Mouse (Mus musculus): ENCODE data around the gene Kpna6. TPM values are rescaled to one million over a fixed set of nuclear protein-coding genes. Genes with fewer than 3 reads are reported as not detected.

Kpna6 gene
- polyA plus RNA-seq, 1 experiment: 143 TPM

GRCm38 (mm10) chr4:129600233-129601158, 72.1 kb downstream of the Kpna6 start, which contains the start of the genes Eif3i and Tmem234:
Gene Eif3i (minus strand): TSS chr4:129600648.
Gene Tmem234 (plus strand): TSS chr4:129600668.
- peak within 1 kb of the TSS; percentile 75 for H3K27ac ChIP-seq (ENCODE audit: control insufficient read depth, insufficient read depth, low read depth, low read length)
- peak within 1 kb of the TSS; percentile 99 for H3K4me3 ChIP-seq (ENCODE audit: control insufficient read depth, low read depth, low read length)
- H3K36me3 ChIP-seq (ENCODE audit: control insufficient read depth, insufficient read depth, low read length): no peaks in the 10 kb centered on the region; the same call in 1 of the 2 replicates
- TF ChIP-seq POLR2A (IDR thresholded peaks at IDR 0.05; ENCODE audit: control insufficient read depth, low read depth, low read length): peak; percentile 83
- TF ChIP-seq CTCF (IDR thresholded peaks at IDR 0.05; ENCODE audit: control insufficient read depth, insufficient read depth, insufficient replicate concordance, low read depth, low read length): no peak
- no peaks in the 10 kb centered on the region for H3K27me3 ChIP-seq (ENCODE audit: control insufficient read depth, insufficient read depth, low read length)
- peaks cover 4% of the 10 kb centered on the region; the same call in 1 of the 2 replicates for H3K4me1 ChIP-seq (ENCODE audit: control insufficient read depth, insufficient read depth, low read length)

Other genes starting within 250 kb of the Kpna6 start
- 1.0 and 1.3 TPM in 2 replicates for gene Zbtb8b, start 231.9 kb downstream of the Kpna6 start, polyA plus RNA-seq (2012; rRNA removed)
- gene Bsdc1, start 211.2 kb downstream of the Kpna6 start, polyA plus RNA-seq (2012; rRNA removed): 35.5 and 38.2 TPM in 2 replicates
- gene Tssk3, start 181.7 kb downstream of the Kpna6 start, polyA plus RNA-seq (2012; rRNA removed): 252 and 267 TPM in 2 replicates
- 945 and 1,232 TPM in 2 replicates for gene Fam229a, start 181.6 kb downstream of the Kpna6 start, polyA plus RNA-seq (2012; rRNA removed)
- 55.6 and 69.9 TPM in 2 replicates for gene Marcksl1, start 159.2 kb downstream of the Kpna6 start, polyA plus RNA-seq (2012; rRNA removed)
- gene Hdac1, start 130.1 kb downstream of the Kpna6 start, polyA plus RNA-seq (2012; rRNA removed): 123 and 132 TPM in 2 replicates
- gene Lck, start 99.1 kb downstream of the Kpna6 start, polyA plus RNA-seq (2012; rRNA removed): 1.8 and 2.5 TPM in 2 replicates
- 0.19 TPM in 1 of 2 replicates, not detected in the other for gene Fam167b, start 94.2 kb downstream of the Kpna6 start, polyA plus RNA-seq (2012; rRNA removed)
- gene Eif3i, start 72.1 kb downstream of the Kpna6 start, polyA plus RNA-seq (2012; rRNA removed): 204 and 221 TPM in 2 replicates
- gene Tmem234, start 72.1 kb downstream of the Kpna6 start, polyA plus RNA-seq (2012; rRNA removed): 50.1 and 56.2 TPM in 2 replicates
- gene Dcdc2b, start 58.5 kb downstream of the Kpna6 start, polyA plus RNA-seq (2012; rRNA removed): 15.5 and 19.4 TPM in 2 replicates
- gene Iqcc, start 53.7 kb downstream of the Kpna6 start, polyA plus RNA-seq (2012; rRNA removed): 45.7 and 46.2 TPM in 2 replicates
- 13.8 and 14.1 TPM in 2 replicates for gene Ccdc28b, start 48.8 kb downstream of the Kpna6 start, polyA plus RNA-seq (2012; rRNA removed)
- gene Txlna, start 31.7 kb downstream of the Kpna6 start, polyA plus RNA-seq (2012; rRNA removed): 15.3 and 15.9 TPM in 2 replicates
- 273 and 283 TPM in 2 replicates for gene Tmem39b, start 24.1 kb upstream of the Kpna6 start, polyA plus RNA-seq (2012; rRNA removed)
- gene Khdrbs1, start 69.5 kb upstream of the Kpna6 start, polyA plus RNA-seq (2012; rRNA removed): 17.1 and 19.2 TPM in 2 replicates
- 39.9 and 48.8 TPM in 2 replicates for gene Ptp4a2, start 138.5 kb upstream of the Kpna6 start, polyA plus RNA-seq (2012; rRNA removed)

All from testis, adult 2 months (tissue).